Mouse (Mus musculus): ENCODE results near the gene Rbms3. TPM values are rescaled to one million over a fixed set of nuclear protein-coding genes. Genes with fewer than 3 reads are reported as not detected.

The Rbms3 gene
- total and polyA plus RNA-seq, 2 experiments from 2014 or later: 56.3 to 77.9 TPM

- WGBS: 92% methylated on average over 6 of the region's 6 CpGs
- Histone ChIP-seq H3K9me3 (ENCODE audit: low read length) (no peaks in the 10 kb centered on the region), H3K36me3 (ENCODE audit: insufficient read depth, low read length) (no peaks in the 10 kb centered on the region), H3K4me1 (ENCODE audit: insufficient read depth, low read length) (no peaks in the 10 kb centered on the region), H3K27ac (no peak overlapping the region), H3K9ac (replicated peaks; ENCODE audit: low read length) (no peak overlapping the region), H3K4me3 (ENCODE audit: low read length) (no peak overlapping the region), H3K27me3 (ENCODE audit: insufficient read depth, low read length) (no peaks in the 10 kb centered on the region), H3K4me2 (ENCODE audit: low read depth, low read length) (no peak overlapping the region)
- TF ChIP-seq CTCF (IDR thresholded peaks at IDR 0.05; ENCODE audit: low read depth): no peak
- ATAC-seq (no peak), DNase-seq (ENCODE audit: low spot score) (no peak)
These were observed 771.7 kb downstream of the Rbms3 start for GRCm38 (mm10) chr9:116857861-116858595.

GRCm38 (mm10) chr9:116857151-116857550, 772.6 kb downstream of the Rbms3 start:
- Histone ChIP-seq H3K4me1 (ENCODE audit: insufficient read depth, low read length) (no peaks in the 10 kb centered on the region), H3K9ac (replicated peaks; ENCODE audit: low read length) (no peak overlapping the region), H3K9me3 (ENCODE audit: low read length) (no peaks in the 10 kb centered on the region), H3K27me3 (ENCODE audit: insufficient read depth, low read length) (no peaks in the 10 kb centered on the region), H3K27ac (no peak overlapping the region), H3K36me3 (ENCODE audit: insufficient read depth, low read length) (no peaks in the 10 kb centered on the region), H3K4me3 (ENCODE audit: low read length) (no peak overlapping the region), H3K4me2 (ENCODE audit: low read depth, low read length) (no peak overlapping the region)
- DNase-seq (ENCODE audit: low spot score): no peak
- no peak for ATAC-seq
- WGBS: 76% methylated on average over 3 of the region's 3 CpGs
- no peak for TF ChIP-seq CTCF (IDR thresholded peaks at IDR 0.05; ENCODE audit: low read depth)

- ATAC-seq: no peak
- Histone ChIP-seq H3K36me3 (ENCODE audit: insufficient read depth, low read length) (no peaks in the 10 kb centered on the region), H3K4me3 (ENCODE audit: low read length) (no peak overlapping the region), H3K9ac (replicated peaks; ENCODE audit: low read length) (no peak overlapping the region), H3K27me3 (ENCODE audit: insufficient read depth, low read length) (no peaks in the 10 kb centered on the region), H3K4me1 (ENCODE audit: insufficient read depth, low read length) (no peaks in the 10 kb centered on the region), H3K27ac (no peak overlapping the region), H3K4me2 (ENCODE audit: low read depth, low read length) (no peak overlapping the region), H3K9me3 (ENCODE audit: low read length) (no peaks in the 10 kb centered on the region)
- no peak for DNase-seq (ENCODE audit: low spot score)
- TF ChIP-seq CTCF (IDR thresholded peaks at IDR 0.05; ENCODE audit: low read depth): no peak
- 37% methylated on average over 3 of the region's 3 CpGs for WGBS
These were observed 774.0 kb downstream of the Rbms3 start for GRCm38 (mm10) chr9:116855744-116856143.

GRCm38 (mm10) chr9:116848905-116849304, 780.8 kb downstream of the Rbms3 start:
- no peak for DNase-seq (ENCODE audit: low spot score)
- ATAC-seq: no peak
- no peak overlapping the region for H3K27ac ChIP-seq
- H3K27me3 ChIP-seq (ENCODE audit: insufficient read depth, low read length): no peaks in the 10 kb centered on the region
- peak; percentile 24; the same call in 1 of the 2 replicates for TF ChIP-seq CTCF (IDR thresholded peaks at IDR 0.05; ENCODE audit: low read depth)
- 95% methylated on average over 4 of the region's 4 CpGs for WGBS
- no peak overlapping the region for H3K4me3 ChIP-seq (ENCODE audit: low read length)
- H3K36me3 ChIP-seq (ENCODE audit: insufficient read depth, low read length): no peaks in the 10 kb centered on the region
- 0 out of 2 replicates have a peak, but pooled peaks cover 6% of the 10 kb centered on the region for H3K4me1 ChIP-seq (ENCODE audit: insufficient read depth, low read length)
- H3K9me3 ChIP-seq (ENCODE audit: low read length): no peaks in the 10 kb centered on the region
- no peak overlapping the region for H3K4me2 ChIP-seq (ENCODE audit: low read depth, low read length)
- H3K9ac ChIP-seq (replicated peaks; ENCODE audit: low read length): no peak overlapping the region

- 79% methylated on average over 10 of the region's 10 CpGs for WGBS
- Histone ChIP-seq H3K4me3 (ENCODE audit: low read length) (no peak overlapping the region), H3K27me3 (ENCODE audit: insufficient read depth, low read length) (no peaks in the 10 kb centered on the region), H3K9me3 (ENCODE audit: low read length) (no peaks in the 10 kb centered on the region), H3K9ac (replicated peaks; ENCODE audit: low read length) (no peak overlapping the region), H3K27ac (no peak overlapping the region), H3K4me1 (ENCODE audit: insufficient read depth, low read length) (0 out of 2 replicates have a peak, but pooled peaks cover 6% of the 10 kb centered on the region), H3K4me2 (ENCODE audit: low read depth, low read length) (no peak overlapping the region), H3K36me3 (ENCODE audit: insufficient read depth, low read length) (no peaks in the 10 kb centered on the region)
- no peak for TF ChIP-seq CTCF (IDR thresholded peaks at IDR 0.05; ENCODE audit: low read depth)
- DNase-seq (ENCODE audit: low spot score): no peak
- ATAC-seq: no peak
These were observed 781.5 kb downstream of the Rbms3 start for GRCm38 (mm10) chr9:116848166-116848565.

- no peaks in the 10 kb centered on the region for H3K36me3 ChIP-seq (ENCODE audit: insufficient read depth, low read length)
- no peak overlapping the region for H3K4me2 ChIP-seq (ENCODE audit: low read depth, low read length)
- H3K4me1 ChIP-seq (ENCODE audit: insufficient read depth, low read length): 0 out of 2 replicates have a peak, but pooled peaks cover 6% of the 10 kb centered on the region
- no peak for TF ChIP-seq CTCF (IDR thresholded peaks at IDR 0.05; ENCODE audit: low read depth)
- H3K4me3 ChIP-seq (ENCODE audit: low read length): no peak overlapping the region
- no peak for ATAC-seq
- H3K27ac ChIP-seq: no peak overlapping the region
- H3K9me3 ChIP-seq (ENCODE audit: low read length): no peaks in the 10 kb centered on the region
- H3K27me3 ChIP-seq (ENCODE audit: insufficient read depth, low read length): no peaks in the 10 kb centered on the region
- peak; percentile 46 for DNase-seq (ENCODE audit: low spot score)
- WGBS: 60% methylated on average over 7 of the region's 7 CpGs
- H3K9ac ChIP-seq (replicated peaks; ENCODE audit: low read length): no peak overlapping the region
These were observed 782.2 kb downstream of the Rbms3 start for GRCm38 (mm10) chr9:116847241-116848135.
